Mouse (Mus musculus): ENCODE results near the gene Hoxa3. TPM values are rescaled to one million over a fixed set of nuclear protein-coding genes. Genes with fewer than 3 reads are reported as not detected.
A peak's percentile ranks its signal among the peaks of the same experiment; 100 is the strongest.

Hoxa3 gene
- total RNA-seq, 1 experiment from 2014 or later = not detected

DNA sequence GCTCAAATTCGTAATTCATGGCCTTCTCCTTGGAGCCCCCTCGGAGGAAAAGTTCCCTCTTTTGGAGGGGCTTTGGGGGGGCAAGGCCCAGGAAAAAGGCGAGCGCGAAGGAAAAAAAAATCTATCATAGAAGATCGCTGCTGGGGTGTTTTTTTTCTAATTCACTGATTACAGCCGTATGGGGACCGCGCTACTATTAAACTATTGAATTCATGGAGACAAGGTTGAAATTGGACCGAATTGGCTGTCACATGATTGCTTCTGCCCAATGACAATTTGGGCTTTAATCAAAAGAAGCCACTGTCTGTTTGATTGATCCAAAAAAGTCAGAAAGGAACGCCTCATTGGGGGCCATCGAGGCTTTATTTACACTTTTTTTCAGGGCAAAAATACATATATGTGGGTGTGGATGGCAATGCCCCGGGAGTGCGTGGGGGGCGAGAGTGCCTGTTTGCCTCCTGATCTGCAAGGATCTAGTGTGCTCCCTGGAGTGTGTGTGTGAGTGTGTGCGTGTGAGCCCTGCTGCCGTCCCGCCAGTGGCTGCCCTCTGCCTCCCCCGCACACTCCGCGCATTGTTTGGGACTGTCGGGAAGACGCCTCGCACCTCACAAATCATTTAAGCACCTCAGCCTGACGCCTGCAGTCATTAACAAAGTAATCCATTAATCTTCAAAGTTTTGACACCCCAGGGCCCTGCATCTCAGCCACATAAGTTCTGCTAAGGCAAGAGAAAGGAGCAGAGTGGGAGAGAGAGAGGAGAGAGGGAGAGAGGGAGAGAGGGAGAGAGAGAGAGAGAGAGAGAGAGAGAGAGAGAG lies 48.3 kb downstream of the Hoxa3 start, which contains the start of gene Hoxa2:
Hoxa2 (minus strand) TSS at position 206 of the 815 bp plus-strand sequence.
- ATAC-seq (replicated peaks; ENCODE audit: insufficient number of reproducible peaks, low FRiP score, low TSS enrichment, poor library complexity, severe bottlenecking) = no peak

DNA sequence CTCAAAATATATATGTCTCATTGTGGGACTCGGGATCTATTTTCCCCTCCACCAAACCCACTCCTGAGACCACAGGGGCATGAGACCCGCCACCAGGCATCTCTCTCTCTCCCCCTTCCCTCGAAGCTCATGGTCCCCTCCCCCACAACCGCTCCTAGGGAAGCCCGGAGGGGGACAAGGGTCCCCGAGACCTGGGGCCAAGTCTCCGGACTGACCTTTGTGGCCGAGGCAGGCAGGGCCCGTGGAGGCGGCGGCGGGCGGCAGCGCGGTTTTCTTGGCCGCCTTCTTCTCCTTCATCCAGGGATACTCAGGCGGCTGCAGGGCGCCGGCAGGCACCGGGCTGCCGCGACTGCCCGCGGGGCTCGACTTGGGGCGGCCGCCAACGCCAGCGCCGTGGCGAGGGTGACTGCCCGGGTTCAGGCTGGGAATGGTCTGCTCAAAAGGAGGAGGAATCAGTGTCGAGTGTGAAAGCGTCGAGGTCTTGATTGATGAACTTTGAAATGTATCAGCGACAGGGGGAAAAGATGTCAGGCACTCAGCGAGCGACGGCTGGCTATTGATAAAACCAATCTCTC lies 49.0 kb downstream of the Hoxa3 start:
- no peak for ATAC-seq (replicated peaks; ENCODE audit: insufficient number of reproducible peaks, low FRiP score, low TSS enrichment, poor library complexity, severe bottlenecking)

DNA sequence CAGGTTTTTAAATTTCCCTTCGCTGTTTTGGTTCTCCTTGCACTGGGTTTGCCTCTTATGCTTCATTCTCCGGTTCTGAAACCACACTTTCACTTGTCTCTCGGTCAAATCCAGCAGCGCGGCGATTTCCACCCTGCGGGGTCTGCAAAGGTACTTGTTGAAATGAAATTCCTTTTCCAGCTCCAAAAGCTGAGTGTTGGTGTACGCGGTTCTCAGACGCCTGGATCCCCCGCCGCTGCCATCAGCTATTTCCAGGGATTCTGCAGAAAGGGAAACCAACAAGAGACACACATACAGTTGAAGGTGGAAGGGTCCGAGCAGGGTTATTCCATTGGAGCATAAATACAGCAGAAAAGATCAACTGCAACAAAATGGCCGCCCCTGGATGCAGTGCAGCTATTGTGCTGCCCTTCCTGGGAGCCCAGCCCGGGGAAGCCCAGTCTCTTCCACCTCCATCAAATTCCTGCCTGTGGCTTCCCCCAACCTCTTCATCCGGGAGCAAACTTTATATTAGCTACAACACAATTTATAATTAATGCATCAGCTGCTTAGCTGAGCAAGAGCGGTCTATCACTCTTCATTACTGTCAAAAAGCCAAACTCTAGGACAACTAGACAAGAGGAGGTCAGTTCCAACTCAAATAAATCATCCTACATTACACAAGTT lies 49.6 kb downstream of the Hoxa3 start:
- ATAC-seq (replicated peaks; ENCODE audit: insufficient number of reproducible peaks, low FRiP score, low TSS enrichment, poor library complexity, severe bottlenecking) = no peak

DNA sequence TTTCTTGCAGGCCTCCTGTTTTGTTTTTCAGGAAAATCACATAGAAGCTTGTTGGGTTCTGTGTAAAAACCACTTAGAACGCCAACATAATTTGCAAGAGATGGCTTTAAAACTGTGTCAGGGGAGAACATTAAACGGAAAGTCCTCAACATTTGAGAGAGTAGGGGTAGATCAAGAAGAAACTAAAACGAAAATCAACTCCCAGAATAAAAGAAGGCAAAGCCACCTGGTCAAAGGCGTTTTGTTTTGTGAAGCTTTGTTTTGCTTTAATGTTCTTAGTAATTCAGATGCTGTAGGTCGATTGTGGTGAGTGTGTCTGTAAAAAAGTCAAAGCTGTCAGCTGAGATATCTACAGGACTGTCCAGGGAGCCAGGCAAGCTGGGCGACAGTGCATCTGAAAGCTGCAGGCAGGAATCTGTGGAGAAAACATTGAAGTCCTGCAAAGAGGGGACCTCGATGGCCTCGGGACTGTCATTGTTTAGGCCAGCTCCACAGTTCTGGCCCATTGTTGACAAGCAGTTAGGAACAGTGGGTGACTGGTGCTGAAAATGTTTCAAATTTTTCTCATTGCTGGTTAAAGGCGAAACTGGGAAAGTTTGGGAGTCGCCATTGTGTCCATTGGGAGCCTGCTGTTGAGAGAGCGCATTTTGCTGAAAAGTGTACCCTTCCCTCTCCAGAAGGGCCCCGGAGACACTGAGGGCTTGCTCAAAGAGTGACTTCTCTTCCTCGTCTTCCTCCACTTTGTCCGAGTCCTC lies 50.3 kb downstream of the Hoxa3 start:
- no peak for ATAC-seq (replicated peaks; ENCODE audit: insufficient number of reproducible peaks, low FRiP score, low TSS enrichment, poor library complexity, severe bottlenecking)

DNA sequence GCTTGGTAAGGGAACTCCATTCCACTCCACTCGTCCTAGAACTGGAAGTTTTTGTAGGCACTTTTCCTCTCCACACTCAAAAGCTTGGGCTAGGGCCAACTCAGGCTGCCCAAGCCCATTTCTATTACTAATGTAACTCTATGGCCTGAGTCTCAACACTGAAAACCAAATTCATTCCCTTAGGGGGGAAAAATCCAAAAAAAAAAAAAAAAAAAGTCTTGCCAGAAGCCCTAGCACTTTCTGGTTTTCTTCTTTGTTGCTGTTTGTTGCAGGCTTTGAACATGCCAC lies 51.1 kb downstream of the Hoxa3 start:
- ATAC-seq (replicated peaks; ENCODE audit: insufficient number of reproducible peaks, low FRiP score, low TSS enrichment, poor library complexity, severe bottlenecking) = no peak

DNA sequence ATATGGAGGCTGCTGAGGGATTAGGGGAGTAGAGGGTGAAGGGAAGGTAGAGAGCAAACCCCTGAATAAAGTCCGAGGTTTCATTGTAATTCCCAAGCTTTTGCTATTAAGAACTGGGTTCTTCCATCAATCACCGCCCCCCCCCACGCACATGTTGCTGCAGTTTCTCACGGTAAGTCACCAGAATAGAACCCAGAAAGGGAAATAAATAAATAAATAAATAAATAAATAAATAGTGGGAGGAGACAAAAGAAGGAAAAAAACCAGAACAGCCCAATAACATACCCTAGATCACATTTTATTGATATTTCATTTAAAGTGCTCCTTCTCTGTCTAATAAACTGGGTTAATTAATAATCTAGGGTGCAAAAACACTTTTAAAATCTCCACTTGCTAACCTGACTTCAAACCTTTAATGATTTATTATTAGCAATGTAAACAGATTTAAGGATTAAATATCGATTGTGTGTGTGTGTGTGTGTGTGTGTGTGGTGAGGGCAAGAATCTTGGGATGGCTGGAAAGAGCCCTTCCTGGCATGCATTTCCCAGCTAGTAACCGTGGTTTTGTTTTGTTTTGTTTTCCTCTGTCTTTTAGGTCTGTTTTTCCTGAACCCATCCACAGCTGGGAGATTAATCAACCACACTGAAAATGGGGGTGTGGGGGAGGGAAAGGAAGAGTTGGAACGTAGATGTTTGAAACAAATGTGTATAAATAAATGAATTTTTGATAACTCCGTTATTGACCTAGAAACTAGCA lies 51.6 kb downstream of the Hoxa3 start:
- no peak for ATAC-seq (replicated peaks; ENCODE audit: insufficient number of reproducible peaks, low FRiP score, low TSS enrichment, poor library complexity, severe bottlenecking)

DNA sequence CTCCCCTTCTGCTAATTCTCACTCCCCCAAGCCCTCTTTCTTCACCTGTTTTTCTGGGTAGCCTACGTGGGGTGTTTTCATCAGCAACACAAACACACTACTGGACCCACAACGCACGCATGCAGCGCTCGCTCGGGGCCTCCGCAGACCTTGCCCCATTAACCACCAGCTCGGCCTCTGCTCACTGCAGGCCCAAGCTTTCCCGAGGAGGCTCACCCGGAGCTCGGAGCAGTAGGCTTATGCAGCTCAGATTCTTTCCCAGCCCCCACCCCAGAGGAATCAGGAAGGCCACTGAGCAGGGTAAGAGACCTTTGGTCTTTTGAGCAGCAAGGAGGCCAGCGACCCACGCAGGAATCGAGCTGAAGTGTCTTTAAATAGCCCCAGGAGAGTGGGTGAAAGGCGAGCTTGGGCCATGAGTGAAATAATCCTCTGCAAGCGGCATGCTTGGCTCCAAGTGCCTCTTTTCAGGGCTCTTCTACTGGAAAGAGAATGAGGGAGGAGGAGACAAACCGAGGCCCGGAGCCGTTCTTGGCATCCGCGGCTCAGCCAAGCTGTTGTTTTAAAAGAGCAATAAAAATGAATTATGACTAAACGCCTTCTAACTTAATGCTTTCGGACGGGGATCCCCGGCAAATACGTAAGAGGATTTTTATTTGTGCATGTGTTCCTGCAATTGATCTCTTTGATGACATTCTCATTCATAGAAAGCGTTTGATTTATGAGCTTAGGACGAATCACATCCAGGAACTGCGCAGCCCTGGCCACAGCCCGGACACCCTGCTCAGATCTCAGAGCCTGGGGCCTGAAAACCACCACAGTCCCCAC lies 52.4 kb downstream of the Hoxa3 start:
- no peak for ATAC-seq (replicated peaks; ENCODE audit: insufficient number of reproducible peaks, low FRiP score, low TSS enrichment, poor library complexity, severe bottlenecking)

DNA sequence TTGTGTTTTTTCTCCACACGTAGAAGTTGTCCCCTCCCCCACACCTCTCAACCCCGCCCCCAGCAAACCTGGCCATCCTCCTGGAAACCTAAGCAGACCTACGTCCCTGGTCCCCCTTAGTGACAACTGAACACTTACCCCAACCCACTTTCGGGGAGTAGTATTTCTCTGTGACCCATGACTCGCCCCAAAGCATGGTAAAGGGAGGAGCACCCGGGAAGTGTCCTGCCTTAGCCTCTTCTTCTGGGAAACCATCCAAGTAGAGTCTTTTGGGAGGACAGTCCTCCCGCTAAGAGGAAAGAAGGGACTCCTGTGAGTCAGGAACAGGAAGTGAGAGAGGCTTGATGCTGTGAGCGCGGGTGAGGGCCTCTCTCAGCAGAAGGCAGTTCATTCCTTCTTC lies 53.2 kb downstream of the Hoxa3 start:
- ATAC-seq (replicated peaks; ENCODE audit: insufficient number of reproducible peaks, low FRiP score, low TSS enrichment, poor library complexity, severe bottlenecking) = no peak

DNA sequence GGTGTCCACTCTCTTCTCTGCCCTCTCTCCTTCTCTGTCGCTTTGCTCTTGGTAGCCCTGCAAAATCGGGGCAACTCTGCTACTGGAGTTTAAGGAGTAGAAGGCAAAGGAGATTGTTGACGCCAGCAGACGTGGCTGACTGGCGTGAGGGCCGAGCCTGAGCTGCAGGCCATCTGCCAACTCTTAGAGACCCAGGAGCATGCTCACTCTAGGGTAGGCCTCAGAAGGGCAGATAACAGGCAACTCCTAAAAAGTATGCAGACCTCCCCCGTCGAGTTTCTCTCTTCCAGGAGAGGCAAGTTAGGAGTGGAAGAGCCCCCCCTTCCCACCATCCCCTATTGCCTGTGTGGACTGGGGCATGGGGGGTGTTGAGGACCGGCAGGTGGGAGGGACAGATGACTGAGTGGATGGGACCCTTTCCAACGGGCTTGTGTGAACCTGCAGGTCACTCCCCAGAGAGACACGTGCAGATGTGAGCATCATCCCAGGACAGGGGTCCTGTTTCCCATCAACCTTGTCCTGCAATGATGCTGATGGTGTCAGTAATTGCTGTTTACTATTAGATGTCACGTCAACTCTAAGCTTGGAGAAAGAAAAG lies 53.9 kb downstream of the Hoxa3 start:
- no peak for ATAC-seq (replicated peaks; ENCODE audit: insufficient number of reproducible peaks, low FRiP score, low TSS enrichment, poor library complexity, severe bottlenecking)

DNA sequence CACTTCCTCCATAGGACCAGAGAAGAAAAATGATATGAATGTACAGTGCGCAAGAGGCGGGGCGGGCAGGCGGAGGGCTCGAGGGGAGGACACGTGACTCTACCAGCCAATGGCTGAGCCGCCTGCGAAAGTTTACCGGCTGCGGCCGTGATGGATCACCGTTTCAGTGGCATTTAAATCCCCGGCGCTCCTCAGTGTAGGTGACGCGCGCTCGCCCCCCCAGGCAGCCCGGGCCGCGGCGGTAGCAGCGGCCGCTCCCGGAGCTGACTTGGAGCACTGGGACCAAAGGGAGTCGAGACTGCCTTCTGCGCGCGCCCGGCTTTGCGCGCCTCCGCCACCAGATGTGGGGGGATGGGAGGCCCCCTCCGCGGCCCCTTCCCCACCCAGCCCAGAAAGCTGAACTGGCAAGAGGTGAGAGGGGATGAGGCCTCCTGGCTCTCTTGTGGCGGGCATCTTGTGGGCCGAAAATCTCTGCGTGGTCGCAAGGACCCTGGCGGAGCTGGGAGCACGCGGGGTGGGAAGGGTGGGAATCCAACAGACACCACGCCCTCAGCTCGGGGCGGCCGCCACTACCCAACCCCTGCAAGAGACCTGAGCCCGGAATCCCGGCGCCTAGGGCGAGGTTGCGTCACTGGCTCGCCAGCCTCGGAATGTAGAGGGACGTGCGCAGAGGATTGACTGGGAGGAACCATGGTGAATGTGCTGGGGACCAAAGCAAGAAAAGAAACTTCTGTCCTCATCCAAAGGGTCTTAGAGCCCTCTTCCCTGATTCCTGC lies 54.7 kb downstream of the Hoxa3 start, which contains the start of gene Hoxa1:
Hoxa1 (minus strand) TSS at position 42 of the 776 bp plus-strand sequence.
- ATAC-seq (replicated peaks; ENCODE audit: insufficient number of reproducible peaks, low FRiP score, low TSS enrichment, poor library complexity, severe bottlenecking) = peak; percentile 83

DNA sequence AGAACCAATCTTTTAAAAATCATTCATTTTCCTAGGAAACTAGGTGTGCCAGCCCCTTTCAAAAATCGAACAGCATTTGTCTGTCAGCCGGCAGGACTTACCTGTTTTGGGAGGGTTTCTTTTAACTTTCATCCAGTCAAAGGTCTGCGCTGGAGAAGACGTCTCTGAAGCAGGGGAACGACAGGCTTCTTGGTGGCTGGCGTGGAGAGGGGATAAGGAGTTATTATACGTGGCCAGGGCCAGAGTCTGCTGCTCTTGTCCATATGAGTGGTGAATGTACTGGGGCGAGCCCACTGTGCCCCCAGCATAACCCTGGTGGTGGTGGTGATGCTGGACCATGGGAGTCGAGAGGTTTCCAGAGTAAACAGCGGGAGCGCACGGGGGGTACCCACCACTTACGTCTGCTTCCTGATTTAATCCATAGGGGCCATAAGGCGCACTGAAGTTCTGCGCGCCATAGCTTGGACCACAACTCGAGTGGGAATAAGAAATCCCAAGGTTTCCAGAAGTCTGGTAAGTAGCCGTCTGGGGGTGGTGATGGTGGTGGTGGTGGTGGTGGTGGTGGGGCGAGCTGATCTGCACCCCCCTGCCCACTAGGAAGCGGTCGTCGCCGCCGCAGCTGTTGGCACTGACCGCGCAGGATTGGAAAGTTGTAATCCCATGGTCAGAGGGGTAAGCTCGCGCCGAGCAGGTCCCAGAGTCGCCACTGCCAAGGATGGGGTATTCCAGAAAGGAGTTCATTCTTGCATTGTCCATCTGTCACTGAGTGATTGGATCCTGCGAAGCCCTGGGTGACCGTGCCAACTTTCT lies 55.5 kb downstream of the Hoxa3 start:
- ATAC-seq (replicated peaks; ENCODE audit: insufficient number of reproducible peaks, low FRiP score, low TSS enrichment, poor library complexity, severe bottlenecking) = no peak

DNA sequence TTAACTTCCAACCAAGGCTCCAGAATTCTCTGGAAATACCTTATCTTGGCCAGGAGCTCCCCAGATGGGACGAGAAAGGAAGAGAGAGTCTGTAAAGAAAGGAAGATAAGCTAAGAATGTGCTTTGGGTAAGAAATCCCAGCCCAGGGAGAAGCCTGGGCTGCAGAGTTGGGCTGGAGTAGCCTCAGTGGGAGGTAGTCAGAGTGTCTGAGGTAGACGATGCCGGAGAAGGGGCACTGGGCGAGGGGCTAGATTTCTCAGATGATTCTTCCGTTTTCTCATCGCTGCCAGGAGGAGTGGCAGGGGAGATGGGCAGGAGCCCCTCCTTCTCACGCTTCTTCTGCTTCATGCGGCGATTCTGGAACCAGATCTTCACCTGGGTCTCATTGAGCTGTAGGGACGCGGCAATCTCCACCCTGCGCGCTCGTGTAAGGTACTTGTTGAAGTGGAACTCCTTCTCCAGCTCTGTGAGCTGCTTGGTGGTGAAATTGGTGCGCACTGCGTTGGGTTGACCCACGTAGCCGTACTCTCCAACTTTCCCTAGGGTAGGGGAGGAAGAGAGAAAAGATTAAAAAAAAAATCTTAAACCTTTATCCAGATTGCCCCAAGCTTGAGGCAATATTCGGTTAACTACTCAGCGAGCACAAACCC lies 56.5 kb downstream of the Hoxa3 start:
- ATAC-seq (replicated peaks; ENCODE audit: insufficient number of reproducible peaks, low FRiP score, low TSS enrichment, poor library complexity, severe bottlenecking) = no peak

DNA sequence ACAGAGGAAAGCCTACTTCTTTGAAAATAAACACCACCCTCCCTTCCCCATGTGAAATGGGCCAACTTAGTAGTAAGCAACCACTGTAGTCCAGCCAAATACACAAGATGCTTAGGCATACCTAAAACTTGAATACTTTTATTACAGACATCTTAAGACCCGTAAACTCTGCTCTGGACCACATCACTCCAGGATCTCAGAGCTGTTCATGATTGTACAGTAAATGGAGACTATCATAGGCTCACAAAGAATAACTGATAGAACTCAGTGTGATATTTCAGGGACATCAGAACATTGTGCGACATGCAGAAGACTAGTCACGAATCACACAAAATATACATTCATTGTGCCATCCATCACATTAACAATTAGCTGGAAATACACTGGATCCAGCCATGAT lies 57.7 kb downstream of the Hoxa3 start:
- no peak for ATAC-seq (replicated peaks; ENCODE audit: insufficient number of reproducible peaks, low FRiP score, low TSS enrichment, poor library complexity, severe bottlenecking)

DNA sequence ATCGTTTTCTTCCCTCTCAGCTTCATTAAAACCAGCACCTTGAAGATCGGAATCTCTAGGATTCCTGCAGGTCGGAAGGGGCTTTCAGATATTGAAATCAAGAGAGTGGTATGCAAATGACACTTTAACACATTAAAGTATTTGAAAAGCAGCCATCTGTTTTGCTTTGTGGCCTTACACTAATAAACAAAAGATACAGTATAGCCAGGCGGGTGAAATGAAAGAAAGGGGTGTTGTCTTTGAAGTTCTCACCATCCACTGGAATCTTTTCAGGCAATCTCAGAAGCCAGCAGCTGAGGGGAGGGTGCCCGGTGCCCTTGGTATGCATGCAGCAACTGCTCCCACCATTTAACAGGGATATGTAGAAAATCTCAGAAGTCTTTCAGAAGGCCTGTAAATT lies 59.1 kb downstream of the Hoxa3 start:
- no peak for ATAC-seq (replicated peaks; ENCODE audit: insufficient number of reproducible peaks, low FRiP score, low TSS enrichment, poor library complexity, severe bottlenecking)

DNA sequence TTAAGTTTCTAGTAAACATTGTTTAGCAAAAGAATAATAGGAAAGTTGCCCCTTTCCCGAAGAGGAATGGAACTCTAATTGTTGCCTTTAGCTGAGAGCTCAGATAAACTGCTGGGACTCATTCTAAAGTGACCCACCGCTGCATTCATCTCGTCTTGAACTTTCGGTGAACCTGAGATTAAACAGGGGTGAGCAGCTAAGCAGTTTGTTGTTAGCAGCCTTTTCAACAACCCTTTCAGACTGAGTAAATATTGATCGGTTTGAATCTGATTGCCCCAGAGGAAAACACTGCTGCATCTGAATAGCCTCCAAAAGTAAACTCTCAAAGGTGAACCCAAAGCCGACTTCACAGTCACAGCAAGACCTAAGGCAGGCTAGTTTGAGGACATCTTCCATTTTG lies 59.9 kb downstream of the Hoxa3 start:
- no peak for ATAC-seq (replicated peaks; ENCODE audit: insufficient number of reproducible peaks, low FRiP score, low TSS enrichment, poor library complexity, severe bottlenecking)

All from monocyte, adult 5-6 weeks (primary cell).